Mouse (Mus musculus): Measurements from ENCODE around the gene Trp53bp2.

Gene Trp53bp2

DNA sequence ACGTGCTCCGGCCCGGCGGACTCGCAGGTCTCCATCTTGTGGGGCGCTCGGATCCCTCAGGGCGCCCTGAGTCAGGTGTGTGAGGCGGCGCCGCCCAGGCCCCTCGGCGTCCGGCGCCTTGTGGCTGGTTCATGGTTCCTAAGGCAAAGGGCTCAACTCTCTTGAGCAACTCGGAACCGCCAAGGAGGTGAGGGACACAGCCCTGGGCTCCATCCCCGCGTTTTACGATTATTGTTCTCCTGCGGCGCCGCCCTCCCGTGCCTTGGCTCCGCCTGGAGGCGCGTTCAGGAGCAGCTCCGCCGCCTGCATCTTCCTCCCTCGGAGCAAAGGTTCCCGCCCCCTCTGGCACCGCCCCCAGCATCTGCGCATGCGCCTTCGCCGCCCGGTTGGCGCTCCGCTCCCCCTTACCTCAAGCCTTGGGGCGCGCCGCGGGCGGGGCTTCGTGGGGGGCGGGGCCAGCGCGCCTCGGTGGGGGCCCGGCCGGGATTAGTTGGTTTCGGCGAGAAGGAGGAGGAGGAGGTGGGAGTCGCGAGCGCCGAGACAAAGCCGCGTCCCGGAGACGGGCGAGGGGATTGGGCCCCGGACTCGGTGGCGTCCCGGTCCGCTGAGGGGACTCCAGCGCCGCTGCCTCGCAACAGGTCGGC, at the start of gene Trp53bp2:
Gene Trp53bp2 (plus strand): TSS at position 489 of the 644 bp plus-strand sequence.
- DNase-seq (ENCODE audit: low spot score in 2 of 2), result peak; percentile 100

DNA sequence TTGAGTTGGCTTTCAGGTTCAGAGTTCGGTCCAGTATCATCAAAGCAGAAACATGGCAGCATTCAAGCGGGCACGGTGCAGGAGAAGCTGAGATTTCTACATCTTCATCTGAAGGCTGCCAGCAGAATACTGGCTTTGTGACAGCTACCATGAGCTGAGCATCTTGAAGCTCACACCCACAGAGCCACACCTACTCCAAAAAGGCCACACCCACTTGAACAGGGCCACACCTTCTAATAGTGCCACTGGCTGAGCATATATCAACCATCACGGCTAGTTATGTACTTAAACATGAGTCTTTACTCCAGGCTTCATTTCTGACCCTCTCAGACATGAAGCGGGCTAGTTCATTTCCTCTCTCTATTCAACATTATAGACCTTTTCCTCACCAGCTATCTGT, 46.3 kb upstream of the Trp53bp2 start:
- no peak for DNase-seq (ENCODE audit: low spot score in 2 of 2)

DNA sequence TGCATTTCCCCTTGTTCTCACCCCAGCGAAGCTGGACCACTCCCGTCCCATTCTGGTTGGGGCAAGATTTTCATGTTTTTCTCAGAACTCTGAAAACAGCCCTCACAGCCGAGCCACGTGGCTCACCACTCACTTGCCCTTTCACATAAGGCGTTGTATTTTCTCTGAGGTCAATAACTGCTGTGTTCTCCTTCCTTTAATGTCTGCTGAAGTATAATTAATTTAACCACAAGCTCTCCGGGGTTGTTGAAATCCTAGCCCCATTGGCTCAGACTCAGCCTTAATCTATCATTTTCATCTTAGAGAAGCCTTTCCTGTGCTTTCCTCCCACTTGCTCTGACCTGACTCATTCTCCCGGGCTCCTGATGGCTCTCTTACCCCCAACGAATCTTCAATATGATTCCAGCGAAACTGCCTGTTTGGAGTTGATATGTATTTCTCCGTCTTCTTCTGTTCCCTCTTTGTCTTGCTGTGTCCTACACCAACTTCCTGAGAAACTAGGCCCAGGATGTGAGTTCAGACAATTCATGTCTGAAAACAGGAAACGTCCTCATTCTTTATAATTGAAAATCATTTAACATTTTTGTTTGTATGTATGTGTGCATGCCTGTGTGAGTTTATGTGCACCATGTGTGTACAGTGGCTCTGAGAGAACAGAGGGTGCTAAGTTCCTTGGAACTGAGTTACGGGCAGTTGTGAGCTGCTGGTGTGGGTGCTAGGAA, 45.1 kb upstream of the Trp53bp2 start:
- no peak for DNase-seq (ENCODE audit: low spot score in 2 of 2)

DNA sequence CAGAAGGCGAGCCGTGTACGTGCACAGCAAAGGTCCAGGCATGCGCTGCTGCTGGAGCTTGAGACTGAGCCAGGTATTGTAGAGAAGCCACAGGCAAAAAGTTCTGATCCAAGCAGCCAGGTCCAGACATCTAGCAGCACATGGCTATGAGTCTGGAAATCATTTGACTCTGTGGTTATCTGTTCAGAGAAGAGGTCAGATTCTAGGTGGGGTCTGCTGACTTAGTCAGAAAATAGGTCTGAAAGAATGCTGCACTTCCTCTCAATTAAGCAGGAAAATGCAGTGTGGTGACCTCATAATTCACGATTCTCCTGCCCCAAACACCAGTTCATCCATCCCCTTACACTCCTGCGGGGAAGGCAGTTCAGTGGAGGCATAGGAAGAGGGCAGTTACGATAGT, 40.7 kb upstream of the Trp53bp2 start:
- no peak for DNase-seq (ENCODE audit: low spot score in 2 of 2)

DNA sequence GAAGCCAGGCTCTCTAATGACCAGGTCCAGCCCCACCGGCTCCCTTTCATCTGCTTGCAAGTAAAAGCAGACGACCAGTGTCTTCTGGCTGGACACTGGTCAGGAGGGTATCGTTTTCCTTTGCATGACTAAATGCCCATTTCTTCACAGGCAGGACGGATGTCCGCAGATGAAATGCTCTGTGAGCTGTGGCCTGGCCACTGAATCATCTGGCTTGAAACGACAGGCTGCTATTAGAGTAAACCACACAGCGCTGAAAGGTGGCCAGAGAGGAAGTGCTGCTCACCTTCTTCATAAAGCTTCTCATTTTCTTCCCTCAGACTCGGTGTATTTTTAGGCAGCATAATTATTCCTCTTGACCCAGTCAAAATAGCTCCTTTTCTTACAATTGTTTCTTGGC, 40.2 kb upstream of the Trp53bp2 start:
- no peak for DNase-seq (ENCODE audit: low spot score in 2 of 2)

DNA sequence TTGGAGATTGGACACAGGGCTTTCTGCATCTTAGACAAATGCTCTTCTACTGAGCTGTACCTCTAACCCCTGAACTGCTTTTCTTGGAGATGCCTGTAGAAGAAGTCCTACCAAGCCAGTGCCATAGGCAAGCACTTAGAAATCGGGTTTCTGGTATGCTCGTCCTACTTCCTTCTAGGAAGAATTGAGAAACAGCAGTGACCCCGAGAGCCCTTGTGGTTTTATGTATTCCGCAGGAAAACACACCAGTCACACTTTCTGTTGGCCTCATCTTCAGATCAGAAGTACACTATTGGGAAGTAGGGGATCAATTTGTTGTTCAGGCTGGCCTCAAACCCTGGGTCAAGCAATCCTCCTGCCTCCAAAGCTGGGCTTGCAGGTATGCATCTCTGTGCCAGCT, 39.5 kb upstream of the Trp53bp2 start:
- DNase-seq (ENCODE audit: low spot score in 2 of 2), result no peak

DNA sequence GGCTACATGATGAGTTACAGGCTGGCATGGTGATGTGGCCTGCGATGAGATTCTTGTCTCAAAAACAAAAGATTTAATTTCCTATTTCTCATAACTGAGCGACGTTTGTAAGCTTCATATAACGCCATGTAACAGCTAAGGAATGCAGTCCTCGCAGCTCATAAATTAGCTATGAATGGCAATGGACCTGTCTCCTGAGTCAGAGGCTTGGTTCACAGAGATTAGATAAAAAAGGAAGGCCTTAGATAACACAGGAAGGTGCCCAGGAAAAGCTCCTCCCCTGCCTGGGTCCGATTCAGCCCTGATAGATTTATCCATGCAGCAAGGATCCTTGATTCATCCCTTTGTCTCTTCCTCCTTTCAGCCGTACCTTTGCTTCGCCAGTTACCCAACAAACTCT, 37.1 kb upstream of the Trp53bp2 start:
- DNase-seq (ENCODE audit: low spot score in 2 of 2), result no peak

DNA sequence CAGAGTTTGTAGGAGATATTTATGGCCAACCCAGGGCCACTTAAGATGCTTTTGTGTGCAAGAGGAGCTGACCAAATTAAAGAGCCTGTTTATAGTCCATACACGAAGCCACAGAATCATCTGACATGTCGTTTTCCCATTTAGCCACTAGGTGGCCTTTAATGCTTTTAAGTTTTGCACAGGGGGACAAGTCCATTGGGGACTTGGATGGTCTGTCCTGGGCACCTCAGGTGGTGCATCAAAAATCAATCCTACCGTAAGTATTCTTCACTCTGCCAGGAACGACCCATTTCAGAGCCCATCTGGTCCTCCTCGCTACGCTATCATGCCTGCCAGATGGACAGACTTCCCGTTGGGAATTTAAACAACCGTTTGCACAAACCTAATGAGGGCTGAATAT, 32.8 kb upstream of the Trp53bp2 start:
- DNase-seq (ENCODE audit: low spot score in 2 of 2), result no peak

DNA sequence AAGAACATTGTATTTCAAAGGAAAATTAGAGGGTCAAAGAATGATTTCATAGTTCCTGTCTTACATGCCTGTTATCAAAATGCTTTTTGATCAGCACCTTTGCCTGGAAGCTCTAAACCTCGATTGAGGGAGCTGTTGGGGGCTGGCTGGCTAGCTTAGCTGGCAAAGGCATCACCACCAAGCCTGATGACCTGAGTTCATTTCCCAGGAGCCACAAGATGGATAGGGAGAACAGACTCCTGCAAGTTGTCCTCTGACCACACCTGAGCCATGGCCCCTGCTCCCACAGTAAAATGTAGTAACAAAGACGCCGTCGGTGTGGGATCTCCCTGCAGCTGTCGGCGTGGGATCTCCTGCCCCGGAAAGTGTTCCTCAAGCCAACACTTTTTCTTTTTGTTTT, 32.1 kb upstream of the Trp53bp2 start:
- DNase-seq (ENCODE audit: low spot score in 2 of 2), result no peak

DNA sequence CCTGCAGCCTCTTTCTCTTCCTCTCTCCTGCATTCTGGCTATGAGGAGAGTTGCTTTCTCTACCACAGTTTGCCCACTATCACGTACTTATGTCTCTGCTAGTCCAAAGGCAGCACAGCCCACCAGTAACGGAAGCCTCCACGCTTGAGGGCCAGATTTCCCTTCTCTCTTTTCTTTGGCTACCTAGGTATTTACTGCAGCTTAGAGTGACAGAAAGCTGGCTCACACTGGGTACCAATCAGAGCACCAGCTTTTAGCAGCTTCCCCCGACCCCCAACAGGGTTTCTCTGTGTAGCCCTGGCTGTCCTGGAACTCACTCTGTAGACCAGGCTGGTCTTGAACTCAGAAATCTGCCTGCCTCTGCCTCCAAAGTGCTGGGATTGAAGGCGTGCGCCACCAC, 31.5 kb upstream of the Trp53bp2 start:
- DNase-seq (ENCODE audit: low spot score in 2 of 2), result no peak

DNA sequence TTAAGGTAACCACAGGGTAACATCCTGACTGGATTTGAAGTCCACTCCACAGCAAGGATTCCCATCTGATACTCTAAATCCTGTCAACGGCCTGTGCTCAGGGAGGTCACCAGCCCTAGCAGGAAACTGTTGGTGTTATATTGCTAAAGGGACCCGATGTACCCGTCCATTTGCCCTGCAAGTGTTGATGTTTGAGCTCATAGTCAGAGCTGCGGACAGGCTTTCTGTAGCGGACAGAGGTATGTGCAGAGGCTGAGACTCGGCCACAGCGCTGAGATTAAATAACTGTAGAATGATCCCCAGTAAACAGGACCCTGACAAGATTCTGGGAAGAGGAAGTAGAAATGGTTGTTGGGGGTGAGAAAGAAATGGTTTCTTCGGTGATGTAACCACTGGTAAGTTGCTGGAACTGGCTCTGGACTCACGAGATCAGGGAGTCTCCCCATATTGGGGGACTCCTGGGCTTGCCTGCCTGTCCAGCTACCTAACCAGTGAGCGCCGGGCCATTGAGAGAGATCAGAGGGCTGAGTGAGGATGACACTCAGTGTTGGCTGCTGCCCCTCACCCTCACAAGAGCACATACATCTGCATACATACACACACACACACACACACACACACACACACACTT, 30.7 kb upstream of the Trp53bp2 start:
- DNase-seq (ENCODE audit: low spot score in 2 of 2), result no peak

DNA sequence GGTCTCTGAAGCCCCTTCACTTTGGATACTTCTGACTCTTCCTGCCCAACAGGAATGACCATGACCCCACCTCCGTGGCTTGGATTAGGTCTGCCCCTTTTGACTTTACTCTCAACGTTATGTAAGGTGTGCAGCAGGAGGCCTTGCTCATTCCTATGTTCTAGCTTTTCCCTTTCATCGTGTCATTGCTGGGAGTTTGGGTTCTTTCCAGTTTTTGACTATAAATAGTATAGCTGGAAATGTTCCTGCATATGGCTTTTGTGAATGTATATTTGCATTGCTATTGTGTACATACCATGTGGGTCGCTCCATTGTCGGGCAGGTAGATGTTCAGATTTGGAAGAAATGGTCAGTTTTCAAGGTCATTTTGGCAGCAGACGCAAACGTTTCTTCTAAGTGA, 30.1 kb upstream of the Trp53bp2 start:
- no peak for DNase-seq (ENCODE audit: low spot score in 2 of 2)

DNA sequence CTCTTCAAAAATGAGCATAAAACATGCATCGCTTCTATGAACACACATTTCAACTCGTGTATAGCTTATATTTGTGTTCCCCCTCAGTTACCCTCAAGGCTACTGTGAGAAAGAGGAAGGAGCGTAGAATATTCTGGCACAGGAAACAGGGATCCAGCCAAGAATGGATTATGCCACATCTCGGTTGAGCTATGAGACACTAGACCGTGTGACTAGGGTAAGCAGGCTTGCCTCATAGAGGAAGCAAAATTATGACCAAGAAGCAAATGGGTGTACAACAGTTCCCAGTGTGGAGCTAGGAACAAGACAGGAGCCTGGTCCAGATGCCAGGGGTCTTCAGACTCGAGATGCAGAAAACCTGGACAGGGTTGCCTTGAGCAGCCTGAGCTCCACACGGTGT, 28.3 kb upstream of the Trp53bp2 start:
- DNase-seq (ENCODE audit: low spot score in 2 of 2), result no peak

DNA sequence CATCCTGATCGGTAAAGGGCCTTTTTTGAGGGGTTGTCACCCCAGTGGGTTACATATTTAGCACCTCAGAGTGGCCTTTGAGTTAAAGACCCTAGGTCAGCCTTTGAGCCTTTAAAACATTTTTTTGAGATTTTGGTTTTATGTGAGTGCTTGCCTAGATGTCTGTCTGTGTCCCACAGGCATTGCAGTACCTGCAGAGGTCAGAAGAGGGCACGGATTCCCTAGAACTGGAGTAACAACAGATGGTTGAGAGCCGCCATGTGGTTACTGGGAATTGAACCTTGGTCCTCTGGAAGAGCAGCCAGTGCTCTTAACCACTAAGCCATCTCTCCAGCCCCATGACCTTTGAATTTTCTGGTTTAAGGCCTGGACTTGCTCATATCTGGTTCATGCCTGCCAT, 27.6 kb upstream of the Trp53bp2 start:
- DNase-seq (ENCODE audit: low spot score in 2 of 2), result no peak

DNA sequence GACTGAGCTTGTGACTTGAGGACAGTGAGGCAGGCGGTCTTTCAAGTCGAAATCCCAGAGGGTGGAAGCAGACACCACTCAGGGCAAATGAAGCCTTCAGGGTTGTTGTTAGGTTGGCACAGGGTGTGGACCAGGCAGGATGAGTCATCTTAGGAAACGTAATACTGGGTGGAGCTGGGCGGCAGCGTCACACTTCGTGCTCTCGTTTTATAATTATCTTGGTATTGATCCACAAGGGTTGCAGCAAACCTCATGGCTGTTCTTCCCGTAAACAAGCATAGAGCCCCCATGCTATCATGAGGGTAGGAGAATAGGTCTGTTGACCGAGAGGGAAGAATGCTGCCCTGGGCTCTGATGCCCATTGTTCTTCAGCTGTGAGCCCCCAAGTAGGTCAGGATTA, 25.9 kb upstream of the Trp53bp2 start:
- no peak for DNase-seq (ENCODE audit: low spot score in 2 of 2)

DNA sequence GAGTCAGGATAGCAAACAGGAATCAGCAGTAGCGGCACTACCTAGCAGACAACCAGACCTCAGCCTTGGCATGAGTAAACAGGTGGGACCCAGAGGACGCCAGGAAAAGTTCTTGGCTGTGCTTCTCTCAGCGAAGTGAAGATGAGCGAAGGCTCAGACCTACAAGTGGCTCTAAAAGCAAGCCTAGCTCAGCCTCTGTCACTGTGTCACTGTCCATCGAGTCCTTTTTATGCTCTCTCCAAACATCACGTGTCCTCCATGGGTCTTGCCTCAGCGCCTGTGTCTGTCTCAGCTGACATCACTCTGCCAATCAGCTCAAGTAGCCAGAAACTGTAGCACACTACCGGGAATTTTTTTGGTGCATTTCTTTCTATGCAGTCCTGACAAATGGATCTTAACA, 22.5 kb upstream of the Trp53bp2 start:
- DNase-seq (ENCODE audit: low spot score in 2 of 2), result no peak

DNA sequence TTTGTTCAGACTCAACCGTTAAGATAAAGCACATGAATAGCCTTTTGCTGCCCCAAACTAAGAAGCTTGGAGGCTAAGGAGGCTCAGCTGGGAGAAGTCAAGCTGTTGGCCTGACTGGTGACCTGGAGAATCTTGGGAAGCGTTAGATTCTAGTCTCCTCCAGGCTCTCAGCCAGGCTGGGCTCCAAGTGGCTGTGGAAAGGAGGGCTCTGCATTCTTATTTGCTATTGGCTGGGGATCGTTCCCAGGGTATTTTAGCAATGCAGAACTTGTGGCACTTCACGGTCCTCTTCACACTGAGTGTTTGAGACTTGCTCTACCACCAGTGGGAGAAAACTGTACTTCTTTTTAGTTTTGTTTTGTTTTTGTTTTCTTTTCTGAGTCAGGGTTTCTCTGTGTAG, 20.2 kb upstream of the Trp53bp2 start:
- no peak for DNase-seq (ENCODE audit: low spot score in 2 of 2)

DNA sequence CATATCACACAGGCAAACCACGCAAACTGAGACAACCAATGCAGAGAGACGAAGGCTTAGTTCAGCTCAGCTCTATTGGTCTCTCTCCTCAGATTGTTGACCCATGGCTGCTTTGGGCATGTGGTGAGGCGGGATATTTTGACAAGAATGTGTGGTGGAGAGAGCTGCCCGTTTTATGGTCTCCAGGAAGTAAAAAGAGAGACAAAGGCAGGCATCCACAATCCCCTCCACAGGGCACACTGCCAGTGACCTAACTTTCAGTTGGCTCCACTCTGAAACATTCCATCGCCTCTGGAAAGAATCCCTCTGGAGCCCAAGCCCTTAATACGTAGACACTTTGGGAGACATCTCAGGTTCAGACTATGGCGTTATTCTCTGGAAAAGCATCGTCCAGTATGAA, 10.8 kb upstream of the Trp53bp2 start:
- no peak for DNase-seq (ENCODE audit: low spot score in 2 of 2)

DNA sequence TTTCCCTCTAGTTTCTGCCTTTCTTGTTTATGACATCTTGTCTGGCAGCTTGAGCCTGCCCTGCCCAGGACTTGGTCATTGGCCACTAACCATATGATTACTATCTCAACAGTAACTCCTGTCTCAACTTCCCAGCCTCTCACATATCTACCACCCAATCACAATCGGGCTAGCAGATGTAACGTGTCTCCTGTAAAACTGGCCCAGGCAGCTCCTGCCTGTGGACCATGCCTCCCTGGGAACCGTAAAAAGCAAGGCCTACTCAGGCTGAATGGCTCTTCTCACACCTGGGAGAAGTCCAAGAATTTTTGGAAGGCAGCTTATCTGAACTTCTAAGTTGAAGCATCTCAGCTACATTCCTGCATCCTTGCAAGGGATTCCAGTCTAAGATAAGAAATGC, 10.2 kb upstream of the Trp53bp2 start:
- no peak for DNase-seq (ENCODE audit: low spot score in 2 of 2)

DNA sequence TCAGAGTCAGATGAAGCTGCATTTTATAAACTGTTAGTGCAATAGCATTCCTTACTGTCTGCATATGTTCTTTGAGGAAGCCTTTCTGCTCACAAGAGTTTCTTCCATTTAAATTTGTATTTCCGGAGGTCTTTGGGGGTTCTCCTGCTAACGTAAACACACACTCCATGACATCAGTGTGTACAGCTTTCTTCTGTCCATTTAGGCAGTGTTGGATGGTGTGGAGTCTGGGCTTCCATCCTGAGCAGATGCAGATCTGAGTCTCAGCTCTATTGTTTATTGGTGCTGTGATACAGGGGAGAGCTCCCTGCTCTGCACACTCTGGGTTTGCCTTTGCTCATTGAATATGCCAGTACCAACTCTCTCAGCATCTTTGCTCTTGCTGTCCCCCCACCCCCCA, 9.8 kb upstream of the Trp53bp2 start:
- DNase-seq (ENCODE audit: low spot score in 2 of 2), result no peak

DNA sequence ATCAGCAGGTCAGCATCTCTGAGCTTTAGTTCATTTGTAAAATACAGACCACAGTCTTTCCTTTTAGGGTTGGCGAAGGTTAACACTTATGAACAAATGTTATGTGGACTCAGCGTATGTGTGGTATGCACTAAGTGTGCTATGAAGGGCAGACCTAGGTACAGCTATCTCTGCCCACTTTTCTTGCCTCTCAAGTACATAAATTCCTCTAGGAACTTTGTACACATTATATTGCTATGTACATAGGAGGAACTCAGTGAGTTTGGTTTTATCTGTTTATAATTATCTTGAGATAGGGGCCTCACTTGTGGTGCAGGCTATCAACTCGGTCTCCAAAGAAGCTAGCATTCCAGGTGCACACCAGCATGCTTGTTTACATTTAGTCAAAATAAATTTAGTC, 9.1 kb upstream of the Trp53bp2 start:
- DNase-seq (ENCODE audit: low spot score in 2 of 2), result no peak

DNA sequence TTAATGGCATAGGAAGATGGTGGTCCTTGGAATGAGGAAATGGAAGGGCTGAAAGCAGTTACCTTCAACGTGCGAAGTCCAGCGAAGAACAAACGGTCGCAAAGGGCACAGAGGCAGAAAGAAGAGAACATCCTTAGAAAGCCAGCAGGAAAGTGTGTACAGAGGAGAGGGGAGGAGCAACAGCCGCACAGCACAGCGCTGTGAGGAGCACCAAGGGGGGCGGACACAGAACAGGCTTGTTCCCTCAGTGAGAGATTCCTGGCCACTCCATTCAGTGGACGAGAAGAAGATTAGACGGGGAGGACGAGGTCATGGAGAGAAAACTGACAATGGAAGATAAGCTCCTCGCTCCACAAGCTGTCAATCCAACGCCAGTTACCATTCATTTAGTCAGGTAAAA, 5.9 kb upstream of the Trp53bp2 start:
- DNase-seq (ENCODE audit: low spot score in 2 of 2), result no peak

DNA sequence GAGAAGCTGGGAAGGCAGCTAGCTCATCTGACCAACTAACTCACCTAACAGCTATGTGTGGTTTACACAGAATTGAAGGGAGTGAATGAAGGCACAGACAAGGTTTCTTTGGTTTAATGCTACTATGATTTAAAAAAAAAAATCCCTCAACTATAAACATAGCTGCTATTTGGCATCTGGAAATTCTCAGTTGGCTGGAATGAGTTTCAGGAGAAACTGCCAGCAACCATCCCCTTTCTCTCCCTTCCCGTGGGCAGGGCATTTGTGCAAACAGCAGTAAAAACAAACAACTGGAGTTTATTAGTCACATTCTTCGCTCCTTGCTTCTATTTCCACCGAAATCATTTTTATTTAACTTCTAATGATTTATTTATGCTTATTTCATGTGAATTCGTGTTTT, 2.4 kb upstream of the Trp53bp2 start:
- DNase-seq (ENCODE audit: low spot score in 2 of 2), result no peak

Measured in spleen, postnatal 4 days (tissue).